Comparison of ENCODE assay signal across 16 mouse cellular contexts in genomic region chr3:84283524-84283923, GRCm38 (mm10). TPM values are rescaled to one million over a fixed set of nuclear protein-coding genes. Genes with fewer than 3 reads are reported as not detected.
DNase-seq lines count a peak whose midpoint lies in the region; ATAC-seq and TF ChIP-seq lines count a peak whose summit lies in the region.
"Had no signal": no experiment of that assay in that cellular context is flagged by ENCODE, and none has a peak within 500 bp of the region (broad histone marks: within the 10 kb centered on the region; RNA-seq: fewer than 3 reads in every experiment).

No protein-coding gene starts in this region.

- peak overlapping the region; percentile 11; the same call in 1 of the 2 replicates for H3K4me2 ChIP-seq in heart, embryonic 16.5 days (ENCODE audit: low read depth, low read length)
- H3K4me2 ChIP-seq: embryonic facial prominence, embryonic 15.5 days; forebrain, embryonic 15.5 days had no signal

- ATAC-seq in heart, embryonic 16.5 days (replicated peaks; ENCODE audit: extremely low read depth, insufficient read depth, low FRiP score) = peak; percentile 59; the same call in 1 of the 2 replicates
- ATAC-seq: forebrain, embryonic 15.5 days had no signal

- no peaks in the 10 kb centered on the region for H3K27me3 ChIP-seq in heart, embryonic 16.5 days (ENCODE audit: control insufficient read depth, insufficient read depth, low read length)
- no peaks in the 10 kb centered on the region for H3K27me3 ChIP-seq in kidney, adult 2 months (replicated peaks; ENCODE audit: control insufficient read depth, insufficient read depth, low read length)
- H3K27me3 ChIP-seq: embryonic facial prominence, embryonic 15.5 days; forebrain, embryonic 15.5 days had no signal

- DNase-seq in heart, postnatal 14 days = no peak
- DNase-seq in kidney, adult 2 months = peak; percentile 97
- DNase-seq in liver = peak; percentile 34
- peak; percentile 48 for DNase-seq in lung, postnatal 36 days
- no peak for DNase-seq in frontal cortex, postnatal 10 days (ENCODE audit: low spot score in 2 of 2)
- DNase-seq in cerebellum, postnatal 10 days = no peak
- DNase-seq in embryo, embryonic 11 days = no peak
- DNase-seq: cerebellum, postnatal 25 days; gastrocnemius, postnatal 14 days; thymus, postnatal 14 days had no signal

- H3K4me3 ChIP-seq in heart, embryonic 16.5 days (ENCODE audit: low read length) = no peak overlapping the region
- H3K4me3 ChIP-seq in kidney, adult 2 months (ENCODE audit: insufficient read depth, low read depth, low read length) = no peak overlapping the region
- H3K4me3 ChIP-seq: embryonic facial prominence, embryonic 15.5 days; forebrain, embryonic 15.5 days; hindbrain, embryonic 10.5 days; megakaryocyte, embryonic 14.5 days; myocyte had no signal

- TF ChIP-seq CTCF in kidney, adult 2 months (conservative IDR thresholded peaks at IDR 0.05; ENCODE audit: insufficient read depth, insufficient read length, low read depth, low read length) = no peak

- H3K27ac ChIP-seq in heart, embryonic 16.5 days (ENCODE audit: low read length) = peak overlapping the region; percentile 34; the same call in 1 of the 2 replicates
- H3K27ac ChIP-seq in kidney, adult 2 months (ENCODE audit: insufficient read depth, low read depth, low read length) = peak overlapping the region; percentile 87
- H3K27ac ChIP-seq: embryonic facial prominence, embryonic 15.5 days; hindbrain, embryonic 10.5 days had no signal

- H3K9ac ChIP-seq in heart, embryonic 16.5 days (ENCODE audit: low read length) = no peak overlapping the region
- H3K9ac ChIP-seq: embryonic facial prominence, embryonic 15.5 days; forebrain, embryonic 15.5 days had no signal

- H3K4me1 ChIP-seq in heart, embryonic 16.5 days (ENCODE audit: control insufficient read depth, insufficient read depth, low read length) = peaks cover 18% of the 10 kb centered on the region
- peaks cover 24% of the 10 kb centered on the region; the same call in 1 of the 2 replicates for H3K4me1 ChIP-seq in kidney, adult 2 months (ENCODE audit: control insufficient read depth, insufficient read depth, low read length)
- H3K4me1 ChIP-seq: megakaryocyte, embryonic 14.5 days had no signal

- intact Hi-C loops in heart, postnatal 14 days (cut with DNase I) = no loop called here

- no peaks in the 10 kb centered on the region for H3K9me3 ChIP-seq in heart, embryonic 16.5 days (replicated peaks; ENCODE audit: control insufficient read depth, low read length)
- H3K9me3 ChIP-seq: embryonic facial prominence, embryonic 15.5 days; forebrain, embryonic 15.5 days; hindbrain, embryonic 10.5 days; megakaryocyte, embryonic 14.5 days had no signal

- WGBS in heart, embryonic 16.5 days = 34% methylated on average over 8 of the region's 8 CpGs
- whole genome bisulfite sequencing in kidney, adult 2 months = 23% methylated on average over 8 of the region's 8 CpGs

- no peaks in the 10 kb centered on the region for H3K36me3 ChIP-seq in heart, embryonic 16.5 days (ENCODE audit: control insufficient read depth, insufficient read depth)
- H3K36me3 ChIP-seq in kidney, adult 2 months (ENCODE audit: control insufficient read depth, insufficient read depth, low read length) = no peaks in the 10 kb centered on the region
- H3K36me3 ChIP-seq: embryonic facial prominence, embryonic 15.5 days; forebrain, embryonic 15.5 days; hindbrain, embryonic 10.5 days had no signal

- no peak for TF ChIP-seq POLR2A in kidney, adult 2 months (IDR thresholded peaks at IDR 0.05; ENCODE audit: low read depth, low read length)

RNA-seq across cellular contexts. Expression of gene Trim2, which starts 23.2 kb away (rescaled TPM):
- polyA plus RNA-seq in heart, embryonic 16.5 days (2015; fragmentation: Nextera tagmentation; extraction: Ambion mirVana) = 8.7 and 10.1 TPM in 2 replicates
- total RNA-seq in heart, postnatal 14 days (2021) = 1 to 10 TPM; 6.9 to 8.5 TPM
- polyA plus RNA-seq in kidney, adult 2 months (2012; rRNA removed) = 44.5 and 49.2 TPM in 2 replicates

Comparison
In these comparisons a context has a peak if more than half of its experiments do, and no peak if none do; other contexts are left out.
1. DNase-seq: peak in kidney, adult 2 months (single experiment), liver (single experiment) and lung, postnatal 36 days (single experiment); none in heart, postnatal 14 days (0 of 2), frontal cortex, postnatal 10 days (0 of 2), cerebellum, postnatal 10 days (0 of 2) and embryo, embryonic 11 days (single experiment).